ENCODE assay signal across 18 mouse cellular contexts in genomic region chr17:78501259-78501817, GRCm38 (mm10). TPM values are rescaled to one million over a fixed set of nuclear protein-coding genes. Genes with fewer than 3 reads are reported as not detected.
DNase-seq lines count a peak whose midpoint lies in the region; ATAC-seq and TF ChIP-seq lines count a peak whose summit lies in the region.
"Had no signal": no experiment of that assay in that cellular context is flagged by ENCODE, and none has a peak within 500 bp of the region (broad histone marks: within the 10 kb centered on the region; RNA-seq: fewer than 3 reads in every experiment).

No protein-coding gene starts in this region.

- H3K4me1 ChIP-seq in midbrain, embryonic 10.5 days: peaks cover 47% of the 10 kb centered on the region
- no peaks in the 10 kb centered on the region for H3K4me1 ChIP-seq in midbrain, postnatal 0 days (ENCODE audit: insufficient read depth, low read length)
- peaks cover 14% of the 10 kb centered on the region; the same call in 1 of the 2 replicates for H3K4me1 ChIP-seq in forebrain, embryonic 15.5 days
- no peaks in the 10 kb centered on the region for H3K4me1 ChIP-seq in hindbrain, embryonic 16.5 days (ENCODE audit: control insufficient read depth, insufficient read depth, low read depth, low read length)
- H3K4me1 ChIP-seq in neural tube, embryonic 13.5 days (replicated peaks): peaks cover 5% of the 10 kb centered on the region; the same call in 1 of the 2 replicates
- no peaks in the 10 kb centered on the region for H3K4me1 ChIP-seq in thymus, adult 2 months (replicated peaks; ENCODE audit: control insufficient read depth, insufficient read depth, low read length)
- H3K4me1 ChIP-seq: liver, embryonic 12.5 days; lung, embryonic 15.5 days had no signal

- peak overlapping the region; percentile 88 for H3K27ac ChIP-seq in midbrain, embryonic 10.5 days (replicated peaks)
- no peak overlapping the region for H3K27ac ChIP-seq in midbrain, postnatal 0 days (ENCODE audit: low read depth, low read length)
- 0 out of 2 replicates have a peak overlapping the region, but pooled peaks have one; percentile 24 for H3K27ac ChIP-seq in forebrain, embryonic 15.5 days (replicated peaks)
- no peak overlapping the region for H3K27ac ChIP-seq in hindbrain, embryonic 16.5 days (ENCODE audit: low read depth, low read length)
- peak overlapping the region; percentile 54 for H3K27ac ChIP-seq in neural tube, embryonic 13.5 days (replicated peaks)
- H3K27ac ChIP-seq in thymus, adult 2 months (ENCODE audit: control insufficient read depth, insufficient read depth, low read length): no peak overlapping the region
- H3K27ac ChIP-seq: heart, adult 2 months; liver, embryonic 12.5 days; lung, embryonic 15.5 days had no signal

- no peak overlapping the region for H3K4me2 ChIP-seq in midbrain, postnatal 0 days (ENCODE audit: low read depth, low read length, poor library complexity, severe bottlenecking)
- H3K4me2 ChIP-seq in forebrain, embryonic 15.5 days (replicated peaks): no peak overlapping the region
- H3K4me2 ChIP-seq in hindbrain, embryonic 16.5 days (ENCODE audit: low read length): no peak overlapping the region
- H3K4me2 ChIP-seq in neural tube, embryonic 13.5 days: no peak overlapping the region
- H3K4me2 ChIP-seq: liver, embryonic 12.5 days; lung, embryonic 15.5 days had no signal

- H3K27me3 ChIP-seq in midbrain, embryonic 10.5 days (ENCODE audit: low read depth, poor library complexity, severe bottlenecking): no peaks in the 10 kb centered on the region
- no peaks in the 10 kb centered on the region for H3K27me3 ChIP-seq in midbrain, postnatal 0 days (ENCODE audit: insufficient read depth, low read length)
- H3K27me3 ChIP-seq in forebrain, embryonic 15.5 days: no peaks in the 10 kb centered on the region
- H3K27me3 ChIP-seq in hindbrain, embryonic 16.5 days (replicated peaks; ENCODE audit: control insufficient read depth, insufficient read depth, low read length): no peaks in the 10 kb centered on the region
- H3K27me3 ChIP-seq in neural tube, embryonic 13.5 days: no peaks in the 10 kb centered on the region
- no peaks in the 10 kb centered on the region for H3K27me3 ChIP-seq in thymus, adult 2 months (ENCODE audit: control insufficient read depth, insufficient read depth, low read length)
- H3K27me3 ChIP-seq: liver, embryonic 12.5 days; lung, embryonic 15.5 days had no signal

- no peaks in the 10 kb centered on the region for H3K9me3 ChIP-seq in midbrain, embryonic 10.5 days (replicated peaks)
- H3K9me3 ChIP-seq in midbrain, postnatal 0 days (ENCODE audit: low read length): no peaks in the 10 kb centered on the region
- no peaks in the 10 kb centered on the region for H3K9me3 ChIP-seq in forebrain, embryonic 15.5 days
- H3K9me3 ChIP-seq in hindbrain, embryonic 16.5 days (ENCODE audit: control insufficient read depth, low read length): no peaks in the 10 kb centered on the region
- no peaks in the 10 kb centered on the region for H3K9me3 ChIP-seq in neural tube, embryonic 13.5 days
- H3K9me3 ChIP-seq: liver, embryonic 12.5 days; lung, embryonic 15.5 days had no signal

- no peak for TF ChIP-seq CTCF in midbrain, postnatal 0 days (IDR thresholded peaks at IDR 0.05)
- TF ChIP-seq CTCF in thymus, adult 2 months (IDR thresholded peaks at IDR 0.05; ENCODE audit: borderline replicate concordance, control insufficient read depth, extremely low read depth, insufficient read depth, low read length, poor library complexity): no peak

- 27% methylated on average over 7 of the region's 7 CpGs for WGBS in midbrain, embryonic 10.5 days
- 27% methylated on average over 7 of the region's 7 CpGs for WGBS in midbrain, postnatal 0 days
- WGBS in forebrain, embryonic 15.5 days: 8% methylated on average over 7 of the region's 7 CpGs
- 21% methylated on average over 7 of the region's 7 CpGs for WGBS in hindbrain, embryonic 16.5 days
- WGBS in neural tube, embryonic 13.5 days: 14% methylated on average over 7 of the region's 7 CpGs
- 95% methylated on average over 7 of the region's 7 CpGs for WGBS in thymus, adult 2 months

- H3K4me3 ChIP-seq in midbrain, embryonic 10.5 days: no peak overlapping the region
- H3K4me3 ChIP-seq in midbrain, postnatal 0 days (ENCODE audit: low read depth, low read length): no peak overlapping the region
- no peak overlapping the region for H3K4me3 ChIP-seq in forebrain, embryonic 15.5 days
- H3K4me3 ChIP-seq in hindbrain, embryonic 16.5 days (ENCODE audit: low read length): no peak overlapping the region
- H3K4me3 ChIP-seq in neural tube, embryonic 13.5 days: no peak overlapping the region
- no peak overlapping the region for H3K4me3 ChIP-seq in thymus, adult 2 months (ENCODE audit: control insufficient read depth, insufficient read depth, low read length)
- H3K4me3 ChIP-seq: erythroblast, embryonic 14.5 days; heart, adult 2 months; liver, embryonic 12.5 days; lung, embryonic 15.5 days had no signal

- peak; percentile 54 for DNase-seq in midbrain, embryonic 10.5 days (ENCODE audit: low spot score)
- no peak for DNase-seq in midbrain, postnatal 0 days (ENCODE audit: low spot score)
- DNase-seq in thymus, adult 2 months: no peak
- DNase-seq in kidney, postnatal 4 days: no peak
- DNase-seq in spleen, postnatal 10 days (ENCODE audit: low spot score in 2 of 2): no peak
- DNase-seq: cerebellum, adult 11 months; heart, adult 2 months; heart, postnatal 14 days; kidney, postnatal 25 days had no signal

- no peak for TF ChIP-seq POLR2A in thymus, adult 2 months (IDR thresholded peaks at IDR 0.05; ENCODE audit: control insufficient read depth, extremely low read depth, insufficient read depth, low read length, poor library complexity)

- no peak overlapping the region for H3K9ac ChIP-seq in midbrain, postnatal 0 days (replicated peaks; ENCODE audit: low read length, poor library complexity, severe bottlenecking)
- no peak overlapping the region for H3K9ac ChIP-seq in forebrain, embryonic 15.5 days (replicated peaks)
- H3K9ac ChIP-seq in hindbrain, embryonic 16.5 days (ENCODE audit: low read depth, low read length): no peak overlapping the region
- H3K9ac ChIP-seq in neural tube, embryonic 13.5 days: no peak overlapping the region
- H3K9ac ChIP-seq: liver, embryonic 12.5 days; lung, embryonic 15.5 days had no signal

- no peak for ATAC-seq in midbrain, postnatal 0 days (ENCODE audit: low FRiP score)
- ATAC-seq in forebrain, embryonic 15.5 days (replicated peaks): peak; percentile 81
- peak; percentile 67; the same call in 1 of the 2 replicates for ATAC-seq in hindbrain, embryonic 16.5 days
- peak; percentile 56; the same call in 1 of the 2 replicates for ATAC-seq in neural tube, embryonic 13.5 days (ENCODE audit: low read depth)
- ATAC-seq: intestine, embryonic 16.5 days; liver, embryonic 12.5 days had no signal

- H3K36me3 ChIP-seq in midbrain, embryonic 10.5 days: no peaks in the 10 kb centered on the region
- no peaks in the 10 kb centered on the region for H3K36me3 ChIP-seq in midbrain, postnatal 0 days (ENCODE audit: insufficient read depth, low read length)
- H3K36me3 ChIP-seq in forebrain, embryonic 15.5 days: no peaks in the 10 kb centered on the region
- H3K36me3 ChIP-seq in hindbrain, embryonic 16.5 days (ENCODE audit: control insufficient read depth, insufficient read depth, low read length): no peaks in the 10 kb centered on the region
- H3K36me3 ChIP-seq in neural tube, embryonic 13.5 days: no peaks in the 10 kb centered on the region
- H3K36me3 ChIP-seq in thymus, adult 2 months (ENCODE audit: control insufficient read depth, insufficient read depth, low read length): no peaks in the 10 kb centered on the region
- H3K36me3 ChIP-seq: liver, embryonic 12.5 days; lung, embryonic 15.5 days had no signal

RNA-seq across cellular contexts. Expression of gene Vit, which starts 6.5 kb away (rescaled TPM):
- polyA plus RNA-seq in midbrain, embryonic 10.5 days (2016; fragmentation: Nextera tagmentation; extraction: Ambion mirVana): 9.7 and 11.3 TPM in 2 replicates
- total RNA-seq in midbrain, postnatal 0 days (2014; rRNA removed): 11.1 and 11.6 TPM in 2 replicates
- polyA plus RNA-seq in midbrain, postnatal 0 days (2015; fragmentation: Nextera tagmentation; extraction: Ambion mirVana): 12.4 and 13.7 TPM in 2 replicates
- polyA plus RNA-seq in forebrain, embryonic 15.5 days (2015; fragmentation: Nextera tagmentation; extraction: Ambion mirVana): 12.5 and 15.5 TPM in 2 replicates
- 12.4 and 12.8 TPM in 2 replicates for polyA plus RNA-seq in hindbrain, embryonic 16.5 days (2015; fragmentation: Nextera tagmentation; extraction: Ambion mirVana)
- polyA plus RNA-seq in neural tube, embryonic 13.5 days (2015; fragmentation: Nextera tagmentation; extraction: Ambion mirVana): 13.2 and 16.9 TPM in 2 replicates
- 0.77 and 1.0 TPM in 2 replicates for polyA plus RNA-seq in thymus, adult 2 months (2012; rRNA removed)
- total RNA-seq: ES-E14 had no signal
- polyA plus RNA-seq: C2C12; erythroblast, embryonic 14.5 days had no signal

Comparison
In these comparisons a context has a peak if more than half of its experiments do, and no peak if none do; other contexts are left out.
1. H3K27ac ChIP-seq: peak in midbrain, embryonic 10.5 days (single experiment), forebrain, embryonic 15.5 days (single experiment) and neural tube, embryonic 13.5 days (single experiment); none in midbrain, postnatal 0 days (single experiment), hindbrain, embryonic 16.5 days (single experiment) and thymus, adult 2 months (single experiment).